Mouse (Mus musculus) spleen, postnatal 0 days (tissue): ENCODE results near the gene Fam3c. TPM values are rescaled to one million over a fixed set of nuclear protein-coding genes. Genes with fewer than 3 reads are reported as not detected.

Experiments
- polyA plus RNA-seq: library from polyadenylated mRNA; unstranded; fragments of >200 nt; fragmentation: Nextera tagmentation; extraction: Ambion mirVana; gene quantifications from 2 replicates; pipeline ENCODE4 v1.2.1, GENCODE M21; 2015

Gene Fam3c
- 17.5 and 19.6 TPM in 2 replicates for polyA plus RNA-seq

GRCm38 (mm10) chr6:22356086-22356507, at the start of gene Fam3c:
Gene Fam3c (minus strand): TSS chr6:22356243.

GRCm38 (mm10) chr6:22288004-22288736, 67.9 kb downstream of the Fam3c start, which contains the start of gene Wnt16:
Gene Wnt16 (plus strand): TSS chr6:22288227.

Other genes starting within 250 kb of the Fam3c start
- not detected in 2 replicates for gene Wnt16, start 68.0 kb downstream of the Fam3c start, polyA plus RNA-seq